Mouse (Mus musculus) myocyte (in vitro differentiated cells): ENCODE measurements at regions not wholly inside any gene's neighbourhood (a gene's known extent, or its start where the extent isn't known, plus 50 kb on each side); places are given as distances from the start of the nearest gene placed in this dataset.
"Not testable (repeated sequence)": the region's sequence is repeated elsewhere in the genome, so short reads cannot be mapped to it uniquely, and the experiment has no call there.

ENCODE experiments used
- CEBPB ChIP-seq: IDR thresholded peaks from 2 replicates; pipeline ENCODE4 v1.6.1; 2011; ENCODE audit warnings: mild to moderate bottlenecking, moderate library complexity; ENCODE audit not compliant: poor library complexity, insufficient read depth, severe bottlenecking
- E2F4 ChIP-seq: IDR thresholded peaks from one replicate; pipeline ENCODE4 v1.6.1; 2011; ENCODE audit warnings: mild to moderate bottlenecking, control low read depth, moderate library complexity; ENCODE audit not compliant: insufficient read depth
- MAX ChIP-seq: IDR thresholded peaks from one replicate; pipeline ENCODE4 v1.6.1; 2011; ENCODE audit warnings: low read depth, mild to moderate bottlenecking, control low read depth
- MYOD1 ChIP-seq, 3 experiments: IDR thresholded peaks; one replicate each; pipeline ENCODE4 v1.6.1; 2011; ENCODE audit warnings: control low read depth in 2 of 3, low read depth in 2 of 3, mild to moderate bottlenecking in 2 of 3, moderate library complexity in 1 of 3; ENCODE audit not compliant: insufficient read length in 2 of 3, control insufficient read depth in 1 of 3
- MYOG ChIP-seq, 3 experiments: IDR thresholded peaks; one replicate each; pipeline ENCODE4 v1.6.1; 2011; ENCODE audit warnings: control low read depth in 2 of 3, low read depth in 2 of 3, mild to moderate bottlenecking in 2 of 3; ENCODE audit not compliant: insufficient read length in 2 of 3, control insufficient read depth in 1 of 3, insufficient read depth in 1 of 3
- POLR2A ChIP-seq: IDR thresholded peaks from one replicate; pipeline ENCODE4 v1.6.1; 2011; ENCODE audit warnings: low read depth, mild to moderate bottlenecking, control low read depth, moderate library complexity; ENCODE audit not compliant: insufficient read length
- POLR2AphosphoS2 ChIP-seq: IDR thresholded peaks from one replicate; pipeline ENCODE4 v1.6.1; 2011; ENCODE audit warnings: low read depth, control low read depth; ENCODE audit not compliant: insufficient read length
- REST ChIP-seq: IDR thresholded peaks from one replicate; pipeline ENCODE4 v1.6.1; 2011; ENCODE audit warnings: mild to moderate bottlenecking, control low read depth, moderate library complexity; ENCODE audit not compliant: insufficient read depth, insufficient read length
- SRF ChIP-seq: IDR thresholded peaks from one replicate; pipeline ENCODE4 v1.6.1; 2011; ENCODE audit warnings: low read depth; ENCODE audit not compliant: control insufficient read depth, insufficient read length
- TCF12 ChIP-seq: IDR thresholded peaks from one replicate; pipeline ENCODE4 v1.6.1; 2011; ENCODE audit warnings: mild to moderate bottlenecking, control low read depth; ENCODE audit not compliant: poor library complexity, insufficient read depth, severe bottlenecking
- TCF3 ChIP-seq: IDR thresholded peaks from one replicate; pipeline ENCODE4 v1.6.1; 2011; ENCODE audit warnings: low read depth, control low read depth; ENCODE audit not compliant: insufficient read length
- USF1 ChIP-seq: IDR thresholded peaks from one replicate; pipeline ENCODE4 v1.6.1; 2011; ENCODE audit warnings: low read depth, mild to moderate bottlenecking, control low read depth, moderate library complexity

DNA sequence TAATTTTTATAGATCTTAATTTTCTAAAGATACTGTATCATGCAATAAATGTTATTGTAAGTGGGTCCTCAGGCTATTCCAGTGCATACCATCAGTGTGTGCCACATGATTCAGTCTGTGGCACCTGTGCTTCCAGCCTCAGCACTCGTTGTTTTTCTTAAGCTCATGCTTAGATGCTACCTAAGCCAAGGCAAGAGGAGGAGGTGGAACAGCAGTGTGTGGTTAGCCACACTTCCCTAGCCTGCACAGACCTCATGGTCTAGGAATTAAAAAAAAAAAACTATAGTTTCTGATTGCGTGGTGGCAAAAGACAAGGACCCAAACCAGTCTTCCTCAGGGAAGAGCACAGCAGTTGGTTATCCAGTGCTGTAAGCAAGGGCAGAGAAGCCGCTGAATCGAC, 287.3 kb upstream of the Olfr1507 start:
- not testable (repeated sequence) for TF ChIP-seq CEBPB; POLR2A; MYOG (IDR thresholded peaks at IDR 0.05; ENCODE audit: control insufficient read depth in 1 of 3, insufficient read depth in 1 of 3, insufficient read length in 2 of 3, low read depth in 2 of 3); POLR2AphosphoS2; MAX; TCF12; USF1; TCF3; E2F4; REST; MYOD1 (IDR thresholded peaks at IDR 0.05; ENCODE audit: control insufficient read depth in 1 of 3, insufficient read length in 2 of 3, low read depth in 2 of 3); SRF
